In genomic region chr16:55969147-55969546, GRCm38 (mm10) we compare ENCODE assay signal across 7 mouse cellular contexts. TPM values are rescaled to one million over a fixed set of nuclear protein-coding genes. Genes with fewer than 3 reads are reported as not detected.
DNase-seq lines count a peak whose midpoint lies in the region; ATAC-seq lines count a peak whose summit lies in the region.

No protein-coding gene starts in this region.

- DNase-seq in hindbrain, embryonic 11.5 days (ENCODE audit: low spot score): peak; percentile 47
- DNase-seq in B cell, adult 2 months: peak; percentile 71 to 75
- DNase-seq in MN1 (ENCODE audit: low spot score): peak; percentile 67
- DNase-seq in lung, postnatal 4 days: peak; percentile 53 to 69
- DNase-seq in layer of hippocampus, adult 11-12 months (ENCODE audit: low spot score): no peak

- no peaks in the 10 kb centered on the region for H3K27me3 ChIP-seq in hindbrain, embryonic 11.5 days (ENCODE audit: control insufficient read depth, insufficient read depth, low read length)
- H3K27me3 ChIP-seq in hindbrain, embryonic 13.5 days: no peaks in the 10 kb centered on the region

- H3K4me2 ChIP-seq in hindbrain, embryonic 11.5 days (replicated peaks; ENCODE audit: low read depth, low read length): no peak overlapping the region
- H3K4me2 ChIP-seq in hindbrain, embryonic 13.5 days: no peak overlapping the region

- no peaks in the 10 kb centered on the region for H3K9me3 ChIP-seq in hindbrain, embryonic 11.5 days (ENCODE audit: control insufficient read depth, low read length)
- H3K9me3 ChIP-seq in hindbrain, embryonic 13.5 days: no peaks in the 10 kb centered on the region

- no peak overlapping the region for H3K27ac ChIP-seq in hindbrain, embryonic 11.5 days (ENCODE audit: low read depth, low read length)
- H3K27ac ChIP-seq in hindbrain, embryonic 13.5 days: no peak overlapping the region

- H3K4me3 ChIP-seq in hindbrain, embryonic 11.5 days (ENCODE audit: low read depth, low read length): no peak overlapping the region
- H3K4me3 ChIP-seq in hindbrain, embryonic 13.5 days: no peak overlapping the region

- peaks cover 8% of the 10 kb centered on the region for H3K36me3 ChIP-seq in hindbrain, embryonic 11.5 days (ENCODE audit: control insufficient read depth, insufficient read depth, low read length)
- H3K36me3 ChIP-seq in hindbrain, embryonic 13.5 days: peaks cover 37% of the 10 kb centered on the region

- 85% methylated on average over 3 of the region's 3 CpGs for WGBS in hindbrain, embryonic 11.5 days
- WGBS in hindbrain, embryonic 13.5 days: 85% methylated on average over 3 of the region's 3 CpGs

- H3K4me1 ChIP-seq in hindbrain, embryonic 11.5 days (replicated peaks; ENCODE audit: control insufficient read depth, insufficient read depth, low read length): peaks cover 4% of the 10 kb centered on the region; the same call in 1 of the 2 replicates
- H3K4me1 ChIP-seq in hindbrain, embryonic 13.5 days (replicated peaks): peaks cover 27% of the 10 kb centered on the region

- no peak for ATAC-seq in hindbrain, embryonic 11.5 days (ENCODE audit: low FRiP score)
- no peak for ATAC-seq in hindbrain, embryonic 13.5 days (ENCODE audit: low FRiP score)
- peak; percentile 27 to 47; a peak in 3 of 4 replicates for ATAC-seq in hematopoietic stem cell, adult 5-6 weeks (replicated peaks in 1 of 2; ENCODE audit: insufficient read depth in 1 of 2, low FRiP score in 2 of 2, low TSS enrichment in 1 of 2, low read depth in 1 of 2, poor library complexity in 2 of 2, severe bottlenecking in 2 of 2)

- H3K9ac ChIP-seq in hindbrain, embryonic 11.5 days (ENCODE audit: low read depth, low read length): no peak overlapping the region
- no peak overlapping the region for H3K9ac ChIP-seq in hindbrain, embryonic 13.5 days

RNA-seq across cellular contexts. Expression of gene Rpl24, which starts 3.1 kb away (rescaled TPM):
- 787 and 791 TPM in 2 replicates for polyA plus RNA-seq in hindbrain, embryonic 11.5 days (2014; fragmentation: Nextera tagmentation; extraction: Ambion mirVana)
- polyA plus RNA-seq in hindbrain, embryonic 13.5 days (2015; fragmentation: Nextera tagmentation; extraction: Ambion mirVana): 596 and 616 TPM in 2 replicates
- 1,524 and 1,673 TPM in 2 replicates for total RNA-seq in hematopoietic stem cell, adult 5-6 weeks (2017)

RNA-seq across cellular contexts. Expression of gene Zbtb11, which starts 4.5 kb away (rescaled TPM):
- 15.0 and 20.9 TPM in 2 replicates for polyA plus RNA-seq in hindbrain, embryonic 11.5 days (2014; fragmentation: Nextera tagmentation; extraction: Ambion mirVana)
- 21.5 and 22.3 TPM in 2 replicates for polyA plus RNA-seq in hindbrain, embryonic 13.5 days (2015; fragmentation: Nextera tagmentation; extraction: Ambion mirVana)
- 55.8 and 62.2 TPM in 2 replicates for total RNA-seq in hematopoietic stem cell, adult 5-6 weeks (2017)

RNA-seq across cellular contexts. Expression of gene Cep97, which starts 34.5 kb away (rescaled TPM):
- 18.7 and 23.0 TPM in 2 replicates for polyA plus RNA-seq in hindbrain, embryonic 11.5 days (2014; fragmentation: Nextera tagmentation; extraction: Ambion mirVana)
- polyA plus RNA-seq in hindbrain, embryonic 13.5 days (2015; fragmentation: Nextera tagmentation; extraction: Ambion mirVana): 16.9 and 17.3 TPM in 2 replicates
- 35.1 and 37.8 TPM in 2 replicates for total RNA-seq in hematopoietic stem cell, adult 5-6 weeks (2017)

Comparison
In these comparisons a context has a peak if more than half of its experiments do, and no peak if none do; other contexts are left out.
1. ATAC-seq: peak in hematopoietic stem cell, adult 5-6 weeks (2 of 2); none in hindbrain, embryonic 11.5 days (single experiment) and hindbrain, embryonic 13.5 days (single experiment).